Mouse (Mus musculus) R1 (cell line): ENCODE results near the gene Gm21671.
"Not testable (repeated sequence)": the region's sequence is repeated elsewhere in the genome, so short reads cannot be mapped to it uniquely, and the experiment has no call there.

Experiments
- DNase-seq: peaks from one replicate; pipeline ENCODE4 v3.0.0-alpha.2; 2018; ENCODE audit warnings: low read depth, low spot score

The Gm21671 gene

DNA sequence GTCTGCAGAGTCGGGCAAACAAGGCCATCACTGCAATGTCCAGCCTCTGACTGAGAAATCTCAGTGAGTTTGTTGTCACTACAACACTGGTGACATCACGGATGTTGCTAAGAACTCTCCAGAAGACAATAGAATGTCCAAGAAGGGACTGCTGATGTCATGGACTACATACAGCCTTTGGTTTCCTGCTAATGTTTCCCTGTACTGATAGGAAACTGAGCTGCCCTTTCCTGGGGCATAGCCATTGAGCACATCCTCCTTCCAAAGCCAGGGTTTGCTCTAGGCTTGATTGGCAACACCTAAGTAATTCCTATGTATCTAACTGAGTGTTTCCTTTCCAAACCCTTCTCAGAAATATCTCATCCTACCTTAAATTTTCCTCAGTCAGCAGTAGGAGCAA is at the start of gene Gm21671:
Gene Gm21671 (minus strand): TSS at position 101 of the 400 bp plus-strand sequence.
- DNase-seq = not testable (repeated sequence)

- not testable (repeated sequence) for DNase-seq
Measured at GRCm38 (mm10) chr5:25988550-25988949, 34.3 kb upstream of the Gm21671 start, which contains the start of gene Gm21698. Gene Gm21698, minus strand, starts transcription at chr5:25988650.

- DNase-seq = not testable (repeated sequence)
Measured at GRCm38 (mm10) chr5:25972563-25972962, 18.3 kb upstream of the Gm21671 start, which contains the start of gene Gm21680. Gene Gm21680, minus strand, starts transcription at chr5:25972663.

DNA sequence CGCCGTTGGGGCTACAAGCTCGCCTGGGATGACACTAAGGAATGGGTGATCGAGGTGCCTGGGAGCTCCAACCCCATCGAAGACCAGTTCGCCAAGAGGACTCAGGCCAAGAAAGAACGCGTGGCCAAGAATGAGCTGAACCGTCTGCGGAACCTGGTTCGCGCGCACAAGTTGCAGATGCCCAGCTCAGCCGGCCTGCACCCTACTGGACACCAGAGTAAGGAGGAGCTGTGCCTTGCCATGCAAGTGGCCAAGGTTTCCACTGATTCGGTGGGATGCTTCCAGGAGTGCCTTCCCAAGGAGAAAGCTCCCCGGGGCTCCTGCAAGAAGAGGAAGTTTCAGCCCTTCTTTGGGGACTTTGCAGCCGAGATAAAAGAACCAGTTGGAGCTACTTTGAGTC is 2.8 kb upstream of the Gm21671 start:
- not testable (repeated sequence) for DNase-seq

DNA sequence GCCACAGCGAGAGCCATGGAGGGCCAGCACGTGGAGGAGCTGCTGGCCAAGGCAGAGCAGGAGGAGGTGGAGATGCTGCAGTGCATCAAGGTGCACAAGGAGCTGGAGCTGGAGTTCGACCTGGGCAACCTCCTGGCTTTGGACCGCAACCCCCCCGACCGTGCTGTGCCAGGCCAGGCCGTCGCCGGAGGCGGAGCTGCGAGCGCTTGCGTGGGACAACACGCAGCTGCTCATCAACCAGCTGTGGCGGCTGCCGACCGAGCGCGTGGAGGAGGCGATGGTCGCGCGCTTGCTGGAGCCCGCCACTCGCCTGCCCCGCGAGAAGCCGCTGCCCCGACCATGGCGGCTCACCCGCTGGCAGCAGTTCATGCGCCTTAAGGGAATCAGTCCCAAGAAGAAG is 2.4 kb upstream of the Gm21671 start:
- peak; percentile 41 for DNase-seq

DNA sequence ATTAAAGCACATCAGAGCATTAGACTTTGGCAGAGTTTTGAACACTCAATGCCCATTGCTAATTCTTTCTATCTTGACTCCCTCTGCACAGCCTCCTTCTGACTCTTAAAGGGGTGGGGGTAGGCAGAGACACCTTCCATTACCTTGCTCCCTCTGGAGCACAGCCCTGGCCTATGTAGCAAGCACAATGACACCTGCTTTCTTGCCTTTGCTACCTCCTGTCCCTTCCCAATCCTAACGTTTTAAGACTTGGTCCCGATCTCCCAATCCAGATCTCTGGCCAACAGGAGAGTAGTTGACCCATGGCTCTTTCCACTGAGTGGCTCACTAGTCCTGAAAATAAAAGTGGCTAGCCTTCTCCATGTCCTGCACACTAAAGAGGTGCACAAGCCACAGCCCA is 8.8 kb downstream of the Gm21671 start:
- DNase-seq = not testable (repeated sequence)

GRCm38 (mm10) chr5:25942281-25942680 is 11.9 kb downstream of the Gm21671 start, which contains the start of gene Gm21663:
Gene Gm21663, minus strand, starts transcription at chr5:25942381.
- not testable (repeated sequence) for DNase-seq
